Mouse (Mus musculus): ENCODE data around the gene Btbd16. TPM values are rescaled to one million over a fixed set of nuclear protein-coding genes. Genes with fewer than 3 reads are reported as not detected.

Gene Btbd16
- total and polyA plus RNA-seq, 2 experiments from 2014 or later = 0.10 to 0.41 TPM

DNA sequence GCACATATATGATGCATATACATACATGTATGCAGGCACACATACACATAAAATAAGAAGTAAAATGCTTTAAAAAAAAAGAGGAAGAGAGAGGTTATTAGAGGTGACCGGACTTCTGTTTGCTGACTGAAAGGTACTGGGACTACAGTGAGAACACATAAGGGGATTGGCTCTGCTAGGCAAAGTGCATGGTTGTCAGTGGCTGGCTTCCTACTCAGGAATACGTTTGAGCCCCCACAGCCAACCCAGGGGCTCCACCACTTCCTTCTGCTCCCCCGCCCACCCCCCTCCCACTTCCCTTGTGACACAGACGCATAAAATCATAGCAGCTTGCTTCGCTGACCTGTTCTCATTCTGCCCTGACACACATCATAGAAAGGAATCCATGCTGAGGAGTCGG, 84.1 kb downstream of the Btbd16 start:
- Histone ChIP-seq H3K9ac (no peak overlapping the region), H3K4me1 (ENCODE audit: insufficient read depth) (peaks cover 7% of the 10 kb centered on the region; the same call in 1 of the 2 replicates), H3K4me2 (ENCODE audit: low read depth) (no peak overlapping the region), H3K36me3 (ENCODE audit: insufficient read depth) (no peaks in the 10 kb centered on the region), H3K9me3 (ENCODE audit: low read length) (no peaks in the 10 kb centered on the region), H3K4me3 (ENCODE audit: low read depth, low read length) (no peak overlapping the region), H3K27ac (ENCODE audit: low read depth, low read length) (no peak overlapping the region), H3K27me3 (ENCODE audit: insufficient read depth, low read length) (no peaks in the 10 kb centered on the region)
- no peak for TF ChIP-seq CTCF (IDR thresholded peaks at IDR 0.05; ENCODE audit: low read depth)
- WGBS = 80% methylated on average over 6 of the region's 6 CpGs
- ATAC-seq (no peak), DNase-seq (no peak)

DNA sequence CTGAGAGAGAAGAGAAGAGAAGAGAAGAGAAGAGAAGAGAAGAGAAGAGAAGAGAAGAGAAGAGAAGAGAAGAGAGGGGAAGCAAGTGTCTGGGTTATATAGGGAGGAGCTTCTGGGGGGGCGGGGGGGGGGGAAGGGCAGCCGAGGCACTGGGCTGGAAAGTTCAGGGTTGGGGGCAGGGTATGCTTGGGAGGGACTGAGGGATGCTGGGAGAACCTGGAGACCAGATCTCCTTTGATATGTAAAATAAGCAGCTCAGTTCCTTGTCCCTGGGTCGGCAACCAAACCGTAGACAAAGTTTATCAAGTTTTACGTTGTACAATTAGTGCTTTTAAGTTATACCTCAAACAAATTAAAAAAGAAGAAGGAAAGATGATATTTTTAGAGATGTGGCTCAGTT, 86.1 kb downstream of the Btbd16 start:
- no peak overlapping the region for H3K9ac ChIP-seq
- H3K4me2 ChIP-seq (ENCODE audit: low read depth) = no peak overlapping the region
- ATAC-seq (no peak), DNase-seq (no peak)
- no peak overlapping the region for H3K4me3 ChIP-seq (ENCODE audit: low read depth, low read length)
- TF ChIP-seq CTCF (IDR thresholded peaks at IDR 0.05; ENCODE audit: low read depth) = no peak
- no peaks in the 10 kb centered on the region for H3K9me3 ChIP-seq (ENCODE audit: low read length)
- no peaks in the 10 kb centered on the region; the same call in 1 of the 2 replicates for H3K27me3 ChIP-seq (ENCODE audit: insufficient read depth, low read length)
- WGBS = 25% methylated on average over 4 of the region's 5 CpGs
- H3K27ac ChIP-seq (ENCODE audit: low read depth, low read length) = 0 out of 2 replicates have a peak overlapping the region, but pooled peaks have one; percentile 29
- no peaks in the 10 kb centered on the region for H3K36me3 ChIP-seq (ENCODE audit: insufficient read depth)
- H3K4me1 ChIP-seq (ENCODE audit: insufficient read depth) = peaks cover 7% of the 10 kb centered on the region; the same call in 1 of the 2 replicates

DNA sequence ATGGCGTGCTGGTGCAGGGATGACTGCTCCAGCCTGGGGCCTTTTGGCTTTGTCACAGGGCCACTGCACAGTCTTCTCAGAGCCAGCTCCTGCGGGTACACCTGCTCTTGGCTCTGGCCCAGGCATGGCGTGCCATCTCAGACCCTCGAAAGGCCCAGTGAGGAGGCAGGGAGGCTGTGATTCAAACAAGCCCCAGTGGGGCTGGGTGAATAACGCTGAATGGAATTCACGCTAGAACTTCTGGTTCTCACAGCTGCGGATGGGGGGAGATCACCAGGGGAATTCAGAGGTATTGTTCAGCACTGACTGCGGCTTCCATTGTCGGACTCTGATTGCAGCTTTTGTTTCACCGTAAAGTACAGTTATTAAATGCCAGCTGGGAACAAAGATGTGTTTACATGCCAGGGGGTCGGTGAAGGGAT, 86.9 kb downstream of the Btbd16 start:
- no peaks in the 10 kb centered on the region; the same call in 1 of the 2 replicates for H3K27me3 ChIP-seq (ENCODE audit: insufficient read depth, low read length)
- peak; percentile 5; the same call in 1 of the 2 replicates for ATAC-seq
- no peak overlapping the region for H3K4me3 ChIP-seq (ENCODE audit: low read depth, low read length)
- H3K4me2 ChIP-seq (ENCODE audit: low read depth) = no peak overlapping the region
- H3K4me1 ChIP-seq (ENCODE audit: insufficient read depth) = peaks cover 7% of the 10 kb centered on the region; the same call in 1 of the 2 replicates
- peak overlapping the region; percentile 29; the same call in 1 of the 2 replicates for H3K27ac ChIP-seq (ENCODE audit: low read depth, low read length)
- H3K9ac ChIP-seq = no peak overlapping the region
- no peaks in the 10 kb centered on the region for H3K36me3 ChIP-seq (ENCODE audit: insufficient read depth)
- H3K9me3 ChIP-seq (ENCODE audit: low read length) = no peaks in the 10 kb centered on the region
- 13% methylated on average over 11 of the region's 11 CpGs for WGBS
- no peak for TF ChIP-seq CTCF (IDR thresholded peaks at IDR 0.05; ENCODE audit: low read depth)
- DNase-seq = peak; percentile 45

DNA sequence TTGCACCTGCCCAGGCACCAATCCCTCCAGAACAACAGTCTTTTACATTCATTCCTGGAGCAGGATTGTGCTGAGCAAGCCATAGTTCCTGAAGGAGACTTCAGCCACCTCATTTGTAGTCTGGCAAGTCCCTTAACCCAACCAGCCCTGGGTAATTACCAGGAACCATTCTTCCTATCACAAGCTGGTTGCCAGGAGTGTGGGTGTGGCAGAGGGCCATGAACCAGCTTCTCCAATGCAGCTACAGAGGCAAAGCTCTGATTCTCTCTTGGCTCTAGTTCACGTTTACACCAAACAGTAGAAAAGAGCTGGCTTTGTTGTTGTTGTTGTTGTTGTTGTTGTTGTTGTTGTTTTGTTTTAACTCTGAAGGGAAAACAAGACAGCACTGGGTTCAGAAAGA, 88.6 kb downstream of the Btbd16 start:
- no peak overlapping the region for H3K4me3 ChIP-seq (ENCODE audit: low read depth, low read length)
- H3K27ac ChIP-seq (ENCODE audit: low read depth, low read length) = no peak overlapping the region
- no peak for ATAC-seq
- no peak overlapping the region for H3K9ac ChIP-seq
- TF ChIP-seq CTCF (IDR thresholded peaks at IDR 0.05; ENCODE audit: low read depth) = no peak
- WGBS = 12% methylated on average over 1 of the region's 1 CpGs
- no peaks in the 10 kb centered on the region for H3K9me3 ChIP-seq (ENCODE audit: low read length)
- no peak overlapping the region for H3K4me2 ChIP-seq (ENCODE audit: low read depth)
- peak; percentile 11 for DNase-seq
- H3K27me3 ChIP-seq (ENCODE audit: insufficient read depth, low read length) = no peaks in the 10 kb centered on the region; the same call in 1 of the 2 replicates
- H3K4me1 ChIP-seq (ENCODE audit: insufficient read depth) = peaks cover 11% of the 10 kb centered on the region; the same call in 1 of the 2 replicates
- H3K36me3 ChIP-seq (ENCODE audit: insufficient read depth) = no peaks in the 10 kb centered on the region

DNA sequence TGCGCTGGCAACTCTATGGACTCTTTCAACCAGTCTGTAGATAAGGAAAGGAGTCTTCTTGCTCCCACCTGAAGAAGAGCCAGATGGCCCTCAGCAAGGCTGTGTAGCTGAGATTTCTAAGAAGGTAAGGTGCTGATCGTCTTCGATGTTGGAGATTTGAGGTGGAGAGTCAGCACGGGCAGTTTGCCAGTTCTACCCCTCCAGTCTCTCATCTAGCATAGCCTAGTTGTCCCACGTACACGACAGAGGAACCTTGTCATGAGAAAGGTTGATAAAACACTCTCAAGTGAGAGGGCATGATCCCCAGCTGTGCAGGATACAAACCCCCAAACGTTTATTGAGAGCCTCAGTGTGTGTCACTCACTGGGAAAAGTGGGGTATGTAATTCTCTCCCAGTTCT, 90.8 kb downstream of the Btbd16 start:
- DNase-seq (no peak), ATAC-seq (no peak)
- Histone ChIP-seq H3K36me3 (ENCODE audit: insufficient read depth) (no peaks in the 10 kb centered on the region), H3K27me3 (ENCODE audit: insufficient read depth, low read length) (no peaks in the 10 kb centered on the region; the same call in 1 of the 2 replicates), H3K4me3 (ENCODE audit: low read depth, low read length) (no peak overlapping the region), H3K9me3 (ENCODE audit: low read length) (no peaks in the 10 kb centered on the region), H3K4me2 (ENCODE audit: low read depth) (no peak overlapping the region), H3K27ac (ENCODE audit: low read depth, low read length) (no peak overlapping the region), H3K4me1 (ENCODE audit: insufficient read depth) (peaks cover 14% of the 10 kb centered on the region; the same call in 1 of the 2 replicates), H3K9ac (no peak overlapping the region)
- 80% methylated on average over 7 of the region's 7 CpGs for WGBS
- TF ChIP-seq CTCF (IDR thresholded peaks at IDR 0.05; ENCODE audit: low read depth) = no peak

DNA sequence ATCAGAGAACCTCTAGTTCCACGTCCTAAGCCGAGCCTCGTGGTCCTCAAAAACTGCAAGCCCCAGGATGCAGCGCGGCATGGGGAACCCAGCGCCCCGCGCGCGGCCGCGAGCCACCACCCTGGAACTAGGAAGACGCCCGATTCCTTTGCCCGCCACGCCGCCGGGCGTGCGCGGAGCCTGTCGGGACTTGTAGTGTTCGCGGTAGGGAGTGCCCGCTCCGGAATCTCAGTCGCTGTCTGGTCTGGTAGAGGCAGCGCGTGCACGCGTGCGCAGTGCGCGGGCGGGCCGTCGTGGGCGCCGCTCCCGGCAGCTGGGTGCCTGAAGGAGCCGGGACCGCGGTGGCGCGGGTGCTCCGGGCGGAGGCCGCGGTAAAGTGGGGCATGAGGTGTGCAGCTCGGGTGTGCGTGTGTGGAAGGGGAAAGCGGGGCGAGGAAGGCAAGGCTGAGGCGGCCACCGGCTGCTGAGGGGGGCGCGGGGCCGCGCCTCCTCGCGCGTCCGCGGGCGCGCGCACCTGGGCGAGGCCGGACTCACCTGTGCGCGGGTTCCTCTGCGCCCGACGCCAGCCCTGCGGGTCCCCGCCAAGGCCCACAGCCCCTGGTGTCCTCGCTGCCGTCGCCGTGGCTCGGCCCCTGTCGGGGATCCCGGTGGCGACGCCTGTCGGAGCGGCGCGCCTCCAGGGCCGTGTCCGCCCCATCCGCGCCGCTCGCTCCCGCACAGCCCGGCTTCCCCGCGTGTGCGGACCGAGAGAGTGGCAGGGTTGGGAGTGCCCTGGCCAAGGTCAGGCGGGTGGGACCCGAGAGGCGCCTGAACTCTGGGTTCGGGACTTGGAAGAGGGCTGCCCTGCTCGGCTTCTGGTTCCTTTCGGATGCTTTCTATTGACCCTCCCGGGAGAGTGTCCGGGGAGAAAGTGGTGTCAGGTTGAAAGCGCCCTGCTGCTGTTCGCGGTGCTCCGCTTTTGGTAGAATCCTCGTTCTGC, 92.0 kb downstream of the Btbd16 start, which contains the start of gene Plekha1:
Gene Plekha1 (plus strand): TSS at position 144 of the 979 bp plus-strand sequence.
- TF ChIP-seq CTCF (IDR thresholded peaks at IDR 0.05; ENCODE audit: low read depth) = peak; percentile 42
- Histone ChIP-seq H3K9me3 (ENCODE audit: low read length) (no peaks in the 10 kb centered on the region), H3K36me3 (ENCODE audit: insufficient read depth) (no peaks in the 10 kb centered on the region), H3K4me3 (ENCODE audit: low read depth, low read length) (peak within 1 kb of the TSS; percentile 85), H3K9ac (peak within 1 kb of the TSS; percentile 87), H3K4me1 (ENCODE audit: insufficient read depth) (peaks cover 10% of the 10 kb centered on the region; the same call in 1 of the 2 replicates), H3K27me3 (ENCODE audit: insufficient read depth, low read length) (no peaks in the 10 kb centered on the region; the same call in 1 of the 2 replicates), H3K4me2 (ENCODE audit: low read depth) (peak within 1 kb of the TSS; percentile 72), H3K27ac (ENCODE audit: low read depth, low read length) (peak within 1 kb of the TSS; percentile 91)
- ATAC-seq (peak; percentile 99), DNase-seq (peak; percentile 99)
- WGBS = 2% methylated on average over 100 of the region's 114 CpGs
